ENCODE assay signal across 22 mouse cellular contexts in genomic region chr14:22017011-22017410, GRCm38 (mm10). TPM values are rescaled to one million over a fixed set of nuclear protein-coding genes. Genes with fewer than 3 reads are reported as not detected.
"Had no signal": no experiment of that assay in that cellular context is flagged by ENCODE, and none has a peak within 500 bp of the region (broad histone marks: within the 10 kb centered on the region; RNA-seq: fewer than 3 reads in every experiment).

No protein-coding gene starts in this region.

- H3K4me2 ChIP-seq: liver, embryonic 11.5 days; liver, embryonic 13.5 days; liver, embryonic 15.5 days; midbrain, embryonic 12.5 days; neural tube, embryonic 13.5 days; neural tube, embryonic 15.5 days had no signal

- H3K27ac ChIP-seq: liver, embryonic 13.5 days; liver, embryonic 15.5 days; midbrain, embryonic 10.5 days; midbrain, embryonic 12.5 days; neural tube, embryonic 13.5 days; neural tube, embryonic 15.5 days had no signal

- H3K9ac ChIP-seq: liver, embryonic 13.5 days; liver, embryonic 15.5 days; liver, postnatal 0 days; midbrain, embryonic 12.5 days; neural tube, embryonic 13.5 days; neural tube, embryonic 15.5 days had no signal

- H3K36me3 ChIP-seq: liver, embryonic 13.5 days; liver, embryonic 15.5 days; midbrain, embryonic 10.5 days; midbrain, embryonic 12.5 days; neural tube, embryonic 13.5 days; neural tube, embryonic 15.5 days had no signal

- ATAC-seq: liver, postnatal 0 days; midbrain, embryonic 16.5 days had no signal

- H3K9me3 ChIP-seq: liver, embryonic 13.5 days; liver, embryonic 15.5 days; megakaryocyte, embryonic 14.5 days; midbrain, embryonic 10.5 days; midbrain, embryonic 12.5 days; neural tube, embryonic 13.5 days; neural tube, embryonic 15.5 days had no signal

- H3K4me3 ChIP-seq: liver, embryonic 13.5 days; liver, embryonic 15.5 days; megakaryocyte, embryonic 14.5 days; midbrain, embryonic 10.5 days; midbrain, embryonic 12.5 days; myocyte; neural tube, embryonic 13.5 days; neural tube, embryonic 15.5 days had no signal

- DNase-seq: liver; liver, embryonic 13.5 days; liver, postnatal 0 days; midbrain, embryonic 14.5 days; retina, postnatal 1 day; right cerebral cortex, adult 18-20 months; right cerebral cortex, postnatal 25 days; right cerebral cortex, postnatal 4 days; spleen, adult 18-20 months; thymus, adult 2 months; thymus, postnatal 25 days; thymus, postnatal 4 days had no signal

RNA-seq across cellular contexts. Expression of gene Lrmda, which starts 2.5 kb away (rescaled TPM):
- polyA plus RNA-seq: midbrain, embryonic 12.5 days; midbrain, embryonic 14.5 days; midbrain, embryonic 16.5 days; neural tube, embryonic 13.5 days; small intestine, adult 2 months had no signal
